Mouse (Mus musculus) heart, adult 9 months (tissue): ENCODE measurements around the gene Chac1.

Source experiments
- DNase-seq, 2 experiments: peaks; one replicate each; pipeline ENCODE4 v3.0.0; 2022; ENCODE audit warnings: low spot score in 2 of 2

Chac1 gene

DNA sequence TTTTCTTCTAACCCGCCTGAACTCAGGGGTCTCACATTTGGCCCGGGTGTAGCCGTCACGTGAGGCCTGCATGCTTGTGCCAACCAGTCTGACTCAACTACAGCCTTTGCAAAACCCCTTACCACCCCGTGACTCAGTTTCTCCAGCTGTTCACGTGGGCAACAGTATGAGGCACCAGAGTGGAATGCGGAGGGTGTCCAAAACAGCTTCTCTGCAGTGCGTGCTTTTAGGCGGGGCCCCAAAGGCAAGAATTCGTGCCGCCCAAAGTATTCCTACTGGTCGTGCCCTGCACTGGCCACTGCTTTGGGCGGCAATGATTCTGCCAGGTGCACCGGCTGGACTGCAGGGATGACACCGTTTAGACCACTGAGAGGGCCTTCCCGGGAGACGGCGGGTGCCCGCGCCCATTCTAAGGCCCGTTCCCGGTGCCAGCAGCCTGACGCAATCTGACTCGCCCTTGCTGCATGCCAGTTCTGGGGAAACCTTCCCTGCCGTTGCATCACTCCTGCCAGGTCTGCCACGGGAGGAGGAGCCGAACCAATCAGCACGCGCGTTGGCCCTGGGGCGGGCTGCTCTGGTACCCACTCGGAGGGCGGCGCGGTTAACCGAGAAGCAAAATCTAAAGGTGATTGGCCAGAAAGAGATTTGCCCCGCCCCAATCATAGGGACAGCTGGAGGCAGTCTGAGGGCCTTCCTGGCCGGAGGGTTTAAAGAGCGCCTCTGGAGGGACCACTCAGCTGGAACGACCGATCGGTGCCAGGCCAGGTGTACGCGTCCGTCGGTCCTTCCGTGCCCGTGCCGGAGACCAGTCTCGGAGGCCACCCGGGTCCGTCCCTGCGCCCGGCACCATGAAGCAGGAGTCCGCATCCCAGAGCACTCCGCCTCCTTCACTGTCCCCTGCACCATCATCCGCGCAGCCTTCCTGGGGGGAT, at the start of gene Chac1:
Gene Chac1 (plus strand): TSS at position 675 of the 932 bp plus-strand sequence.
- peak; percentile 80 to 82 for DNase-seq

DNA sequence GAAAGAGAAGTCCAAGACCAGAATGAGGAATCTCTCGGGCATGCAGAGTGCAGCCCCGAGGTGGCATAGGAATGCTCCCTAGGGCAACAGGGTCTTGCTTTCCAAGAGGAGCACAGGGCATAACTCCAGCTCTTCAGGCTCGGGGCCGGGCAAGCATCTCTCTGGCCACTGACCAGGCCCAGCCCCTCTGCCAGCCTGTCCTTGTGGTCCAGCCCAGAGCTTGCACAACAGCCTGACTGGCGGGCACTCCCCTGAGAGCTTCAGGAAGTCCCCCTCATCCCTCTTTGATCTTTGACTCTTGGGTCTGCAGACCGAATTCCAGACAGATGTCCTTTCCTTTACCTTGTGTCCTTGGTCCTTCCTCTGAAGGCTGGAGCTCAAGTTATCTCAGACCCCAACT, 48.2 kb upstream of the Chac1 start:
- DNase-seq: no peak

DNA sequence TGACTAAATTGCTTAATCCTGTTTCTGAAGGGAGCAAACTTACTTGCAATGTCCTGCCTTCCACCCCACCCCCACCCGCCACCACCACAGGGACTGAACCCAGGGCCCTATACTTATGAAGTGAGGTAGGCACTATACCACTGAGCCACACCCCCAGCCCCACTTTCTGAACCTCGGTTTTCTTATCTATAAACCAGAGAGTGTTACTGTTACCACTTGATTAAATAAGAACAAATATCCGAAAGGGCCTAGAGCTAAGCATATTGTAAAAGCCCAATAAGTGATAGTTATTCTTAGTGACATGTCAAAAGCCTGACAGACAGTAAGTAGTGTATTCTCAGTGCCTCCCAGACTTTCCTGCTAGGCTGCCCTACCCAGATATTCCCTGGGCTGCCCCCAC, 46.6 kb upstream of the Chac1 start:
- no peak for DNase-seq

DNA sequence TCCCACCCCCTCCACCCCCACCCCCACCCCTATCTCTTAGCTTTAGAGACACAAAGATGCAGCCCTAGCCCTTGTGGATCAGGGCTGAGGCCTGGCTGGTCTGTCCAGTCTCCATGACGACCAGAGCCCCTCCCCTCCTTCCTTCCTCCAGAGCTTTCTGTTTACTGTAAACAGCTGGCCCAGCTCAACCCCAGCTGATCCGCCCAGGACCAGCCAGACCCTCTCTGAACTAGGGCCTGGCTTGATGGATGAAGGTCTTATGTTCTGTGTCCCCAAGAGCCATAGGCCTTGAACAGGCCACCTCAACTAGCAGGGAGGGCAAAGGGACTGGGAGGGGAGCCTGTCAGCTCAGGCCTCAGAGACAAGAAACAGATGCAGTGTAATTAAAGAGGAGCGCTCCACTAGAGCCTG, 46.2 kb upstream of the Chac1 start:
- peak in 1 of 2 experiments; percentile 73 for DNase-seq

DNA sequence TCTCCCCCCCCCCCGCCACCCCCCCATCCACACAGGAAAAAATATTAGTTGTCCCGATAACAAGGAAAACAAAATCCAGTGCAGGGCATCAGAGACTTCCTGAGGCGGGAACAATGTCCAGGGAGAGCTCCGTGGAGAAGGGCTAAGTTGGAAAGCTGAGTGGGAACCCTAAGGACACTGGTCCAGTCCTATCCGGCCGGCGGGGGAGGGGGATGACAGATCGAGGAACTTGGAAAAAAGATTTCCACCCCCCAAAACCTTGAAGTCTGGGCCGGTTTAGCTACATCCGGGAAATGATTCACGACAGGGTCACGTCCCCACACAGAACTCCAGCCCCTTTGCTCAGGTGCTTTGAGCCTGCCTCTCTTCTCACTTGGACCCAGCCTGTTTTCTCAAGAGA, 39.5 kb upstream of the Chac1 start:
- DNase-seq: peak; percentile 53 to 71

DNA sequence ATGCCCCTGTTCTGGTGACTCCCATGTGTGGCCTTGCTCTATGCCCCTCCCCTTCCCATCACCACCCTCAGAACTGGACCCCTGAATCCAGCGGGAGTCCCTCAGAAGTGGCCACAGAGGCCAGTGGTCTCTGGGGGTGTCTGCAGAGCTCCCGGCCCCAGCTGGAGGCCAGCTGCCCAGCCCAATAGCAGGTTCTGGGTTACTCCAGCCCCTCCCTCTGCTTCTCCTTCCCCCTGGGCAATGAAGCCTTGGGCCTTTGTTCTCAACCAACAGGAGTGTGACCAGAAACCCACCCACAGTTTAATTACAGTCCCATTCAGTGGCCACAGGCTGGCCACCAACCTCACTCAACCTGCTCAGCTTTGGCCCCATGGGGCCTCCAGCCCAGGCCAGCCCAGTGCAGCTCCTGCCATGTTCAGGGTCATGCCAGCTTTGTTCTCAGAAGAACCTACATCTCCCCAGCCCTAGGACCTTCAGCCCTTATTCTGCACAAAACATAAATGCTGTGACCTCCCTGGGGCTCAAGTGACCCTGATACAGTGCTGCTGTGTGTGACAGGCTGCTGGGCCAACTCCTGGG, 38.6 kb upstream of the Chac1 start:
- no peak for DNase-seq

DNA sequence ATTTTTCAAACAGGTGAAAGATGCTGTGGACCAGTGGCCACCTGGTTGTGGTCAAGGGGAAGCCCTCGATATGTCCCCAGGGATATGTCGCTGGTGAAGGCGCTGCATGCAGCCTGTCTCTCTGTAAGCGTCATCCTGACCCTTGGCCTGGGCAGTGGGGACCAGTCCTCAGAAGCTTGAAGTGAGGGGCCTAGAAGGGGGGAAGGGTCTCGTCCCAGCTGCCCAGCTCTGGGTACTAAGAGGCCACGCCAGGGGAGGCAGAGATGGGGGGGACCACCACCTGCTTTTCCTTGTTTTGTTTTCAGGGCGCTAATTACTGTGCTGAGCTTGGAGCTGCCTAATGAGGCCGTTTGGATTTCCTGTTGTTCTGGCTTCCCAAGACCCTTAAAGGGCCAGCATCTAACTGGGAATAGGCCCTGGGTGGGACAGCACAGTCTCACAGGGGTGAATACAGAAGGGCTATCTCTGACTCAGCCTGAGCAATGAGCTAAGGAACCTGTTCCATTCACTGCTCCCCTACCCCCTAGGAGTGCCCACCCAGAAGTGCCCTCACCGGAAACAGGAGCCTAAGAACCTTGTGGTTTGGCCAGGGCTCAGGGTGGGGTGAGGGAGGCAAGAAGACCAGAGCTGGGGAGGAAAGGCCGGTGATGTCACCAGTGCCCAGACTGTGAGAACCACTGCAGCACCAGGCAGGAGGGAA, 37.1 kb upstream of the Chac1 start:
- DNase-seq: no peak

DNA sequence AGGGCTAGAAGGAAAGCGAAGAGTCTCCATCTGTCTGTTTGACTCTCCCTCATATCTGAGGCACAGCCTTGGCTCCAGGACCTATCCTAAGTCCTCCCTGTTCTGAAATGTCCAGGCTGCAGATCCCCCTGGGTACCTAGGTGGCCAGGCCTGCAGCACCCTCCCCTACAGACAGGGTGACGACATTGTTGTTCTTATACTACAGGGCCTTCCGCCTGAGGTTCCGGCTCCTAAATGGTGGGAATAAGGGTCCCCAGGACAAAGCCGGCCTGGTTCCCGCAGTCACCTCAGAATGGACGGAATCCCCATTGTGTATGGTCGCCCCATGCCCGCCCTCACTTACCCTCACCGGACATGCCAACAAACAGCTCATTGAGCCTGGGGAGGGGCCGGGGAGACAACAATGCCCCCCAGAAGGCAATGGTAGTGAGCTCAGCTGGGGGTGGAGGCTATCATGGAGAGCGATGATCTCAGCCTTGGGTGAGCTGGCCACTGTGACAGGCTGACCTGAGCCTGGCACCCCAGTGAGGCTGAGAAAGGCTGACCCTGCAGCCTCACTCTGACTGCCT, 36.2 kb upstream of the Chac1 start:
- no peak for DNase-seq

DNA sequence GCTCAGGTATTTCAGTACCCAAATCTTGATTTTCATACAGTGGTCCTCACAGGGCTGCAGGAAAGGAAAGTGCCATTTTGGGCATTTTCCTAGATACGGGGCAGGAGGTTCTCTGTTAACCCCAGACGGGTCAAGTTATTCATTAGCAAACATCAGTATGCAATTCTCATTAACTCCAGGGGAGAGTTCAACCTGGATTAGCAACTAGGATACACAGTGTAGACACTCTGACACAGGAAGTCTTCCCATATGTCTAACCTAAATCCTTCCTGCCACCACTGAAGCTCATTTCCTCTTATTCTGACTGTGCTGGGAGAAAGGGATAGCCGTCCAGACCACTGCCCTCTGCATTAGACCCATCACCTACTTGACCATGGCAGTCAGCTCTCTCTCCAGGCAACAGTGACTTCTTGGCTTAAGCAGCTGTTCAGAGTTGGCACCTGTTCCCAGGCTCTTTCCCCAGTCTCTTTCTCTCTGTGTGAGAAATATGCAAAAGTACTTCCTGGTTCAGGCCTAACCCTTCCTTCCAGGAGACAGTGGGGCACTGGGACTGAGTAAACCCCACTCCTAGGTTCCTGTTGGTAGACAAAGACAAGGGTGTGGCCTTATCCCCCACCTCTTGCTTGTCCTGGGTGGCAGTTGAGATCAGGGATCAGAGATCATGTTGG, 32.9 kb upstream of the Chac1 start:
- DNase-seq: no peak

DNA sequence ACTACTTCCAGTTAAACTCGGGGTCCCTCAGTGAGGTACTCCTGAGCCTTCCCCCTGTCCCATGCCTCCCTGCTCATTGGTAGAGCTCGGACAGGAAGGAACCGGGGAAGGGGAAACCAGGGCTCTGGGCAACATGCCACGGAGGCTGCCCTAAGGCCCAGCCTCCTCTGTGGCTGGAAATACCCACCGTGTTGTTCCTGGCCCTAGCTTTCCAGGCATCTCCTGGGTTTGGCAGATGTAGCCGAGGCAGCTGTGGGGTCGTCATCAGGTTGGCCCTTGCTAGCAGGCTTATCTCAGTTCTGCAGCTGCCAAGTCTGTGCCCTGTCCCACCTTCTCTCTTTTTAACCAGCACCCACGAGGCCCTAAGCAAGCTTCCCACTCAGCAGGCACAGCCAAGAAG, 30.5 kb upstream of the Chac1 start:
- DNase-seq: no peak

DNA sequence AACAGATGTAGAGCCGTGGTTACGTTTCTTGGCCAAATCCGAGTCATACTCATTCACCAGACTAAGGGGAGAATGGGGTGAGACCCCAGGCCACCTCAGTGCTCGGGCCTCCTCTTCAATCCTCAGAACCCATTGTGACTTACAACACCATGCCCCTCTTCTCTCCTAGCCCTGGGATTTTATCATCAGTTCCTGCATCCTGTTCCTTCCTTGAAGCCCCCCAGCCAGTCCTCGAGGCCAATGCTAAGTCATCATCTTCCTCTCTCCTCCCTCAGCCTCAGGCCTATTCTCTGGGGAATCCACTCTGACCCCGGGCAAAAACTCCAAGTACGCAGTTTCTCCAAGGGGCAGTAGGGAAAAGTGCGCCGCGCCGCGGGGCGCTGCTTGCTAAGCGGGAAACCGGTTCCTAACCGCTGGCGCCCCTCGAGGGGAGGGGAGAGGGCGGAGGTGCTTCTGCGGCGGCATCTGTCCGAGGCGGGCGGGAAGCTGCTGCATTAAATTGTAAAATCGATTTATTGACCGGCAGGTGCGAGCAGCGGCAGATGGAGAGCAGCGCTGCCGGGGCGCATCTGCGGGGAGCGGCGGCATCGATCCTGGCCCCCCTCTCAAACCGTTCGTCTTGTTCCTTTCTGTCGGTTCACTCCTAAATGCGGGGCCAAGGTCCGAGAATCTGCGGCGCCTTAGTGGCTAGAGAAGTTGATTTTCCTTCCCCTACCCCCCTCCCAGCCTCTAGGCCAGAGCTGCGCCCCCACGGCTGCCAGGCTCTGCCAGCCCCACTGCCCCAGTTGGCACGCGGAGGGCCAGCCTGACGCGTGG, 29.1 kb upstream of the Chac1 start:
- no peak for DNase-seq

DNA sequence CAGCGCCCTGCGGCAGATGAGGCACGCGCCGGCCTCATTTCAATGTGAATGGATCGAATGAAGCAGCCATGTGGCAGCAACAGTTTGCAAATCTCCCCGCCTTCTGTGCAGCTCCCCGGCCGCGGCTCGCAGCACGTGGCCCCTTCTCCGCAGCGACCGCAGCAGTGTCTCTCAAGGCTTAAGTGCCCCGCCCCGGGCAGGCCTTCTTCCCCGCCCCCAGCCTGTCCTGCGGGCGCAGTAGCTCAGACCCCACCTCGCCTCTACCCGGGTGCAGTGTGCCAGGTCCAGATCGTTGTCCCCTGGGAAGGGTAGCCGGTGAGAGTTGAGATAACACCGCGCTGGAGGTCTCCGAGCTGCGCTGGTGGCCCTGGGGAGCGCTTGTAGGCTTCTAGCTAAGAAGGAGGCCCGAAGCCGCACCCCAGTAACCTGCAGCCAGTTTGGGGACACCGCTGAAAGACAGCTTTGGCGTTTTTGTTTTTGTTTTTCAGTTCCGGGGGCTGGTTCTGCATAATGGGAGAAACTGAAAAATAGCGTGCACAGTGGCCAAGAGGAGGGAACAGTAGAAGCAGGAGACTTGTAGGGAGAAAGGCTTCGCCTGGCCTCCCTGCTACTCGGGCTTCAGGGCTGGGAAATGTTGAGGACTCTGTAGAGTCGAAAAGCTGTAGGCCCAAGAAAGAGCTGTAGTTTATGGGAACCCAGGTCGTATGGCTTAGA, 28.3 kb upstream of the Chac1 start:
- no peak for DNase-seq

DNA sequence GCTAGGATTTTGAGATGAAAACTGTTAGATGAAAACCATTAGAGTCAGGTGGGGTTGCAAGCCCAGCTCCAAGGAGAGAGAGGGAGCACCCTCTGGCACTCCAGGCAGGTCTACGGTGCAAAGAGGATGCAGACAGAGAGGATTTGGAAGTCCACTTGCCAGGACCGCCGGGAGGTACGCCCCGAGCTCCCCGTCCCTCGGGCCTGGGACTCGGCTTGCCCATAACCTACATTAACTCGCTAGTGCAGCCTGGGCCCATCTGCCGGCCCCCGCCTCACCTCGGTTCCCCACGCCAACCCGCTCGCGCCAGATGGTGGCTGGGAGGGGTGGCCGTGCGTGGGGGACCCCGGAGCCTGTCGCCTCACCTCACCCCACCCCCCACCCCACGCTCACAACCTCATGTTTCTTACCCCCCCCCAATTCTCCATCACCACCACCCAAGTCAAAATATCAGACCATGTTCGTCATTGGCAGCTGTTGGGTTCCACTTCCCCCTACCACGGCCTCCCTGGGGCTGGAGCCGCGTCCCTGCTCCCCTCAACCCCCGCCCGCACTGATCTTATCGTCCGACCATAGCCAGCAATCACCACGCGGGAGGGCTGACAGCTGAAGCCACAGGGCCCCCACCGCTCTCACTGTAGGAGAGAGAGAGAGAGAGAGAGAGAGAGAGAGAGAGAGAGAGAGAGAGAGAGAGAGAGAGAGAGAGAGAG, 27.0 kb upstream of the Chac1 start:
- no peak for DNase-seq

DNA sequence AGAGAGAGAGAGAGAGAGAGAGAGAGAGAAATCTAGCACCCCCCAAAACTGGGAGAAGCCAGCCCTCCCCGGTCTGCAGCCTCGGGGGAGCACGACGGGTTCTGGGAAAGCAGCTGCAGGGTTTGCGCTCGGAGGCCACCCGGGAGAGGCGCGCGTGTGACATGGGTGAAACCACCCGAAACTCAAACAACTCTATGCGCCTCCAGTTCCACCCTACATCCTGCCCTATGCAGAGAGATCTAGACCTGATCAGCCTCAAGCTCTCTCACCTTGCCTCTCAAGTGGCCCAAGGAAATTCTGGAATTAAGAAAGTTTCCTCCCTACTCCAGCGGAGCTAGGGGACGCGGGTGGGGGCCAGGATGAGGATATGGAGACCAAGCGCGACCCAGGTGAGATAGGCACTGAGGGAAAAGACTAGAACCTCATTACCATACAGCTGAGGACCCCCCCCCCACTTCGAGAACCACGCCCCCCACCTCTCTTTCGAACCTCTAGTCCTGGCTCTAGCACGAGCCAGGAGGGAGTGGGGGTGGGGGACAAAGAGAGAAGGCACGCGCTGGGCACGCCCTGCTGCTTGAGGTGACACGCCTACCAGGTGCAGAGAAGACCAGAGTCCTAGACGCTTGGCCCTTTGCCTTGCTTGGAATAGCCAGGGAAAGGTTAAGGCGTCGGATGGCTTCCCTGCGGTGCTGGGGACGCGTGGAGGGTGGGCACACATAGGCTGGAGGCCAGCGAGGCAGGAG, 26.3 kb upstream of the Chac1 start:
- no peak for DNase-seq

DNA sequence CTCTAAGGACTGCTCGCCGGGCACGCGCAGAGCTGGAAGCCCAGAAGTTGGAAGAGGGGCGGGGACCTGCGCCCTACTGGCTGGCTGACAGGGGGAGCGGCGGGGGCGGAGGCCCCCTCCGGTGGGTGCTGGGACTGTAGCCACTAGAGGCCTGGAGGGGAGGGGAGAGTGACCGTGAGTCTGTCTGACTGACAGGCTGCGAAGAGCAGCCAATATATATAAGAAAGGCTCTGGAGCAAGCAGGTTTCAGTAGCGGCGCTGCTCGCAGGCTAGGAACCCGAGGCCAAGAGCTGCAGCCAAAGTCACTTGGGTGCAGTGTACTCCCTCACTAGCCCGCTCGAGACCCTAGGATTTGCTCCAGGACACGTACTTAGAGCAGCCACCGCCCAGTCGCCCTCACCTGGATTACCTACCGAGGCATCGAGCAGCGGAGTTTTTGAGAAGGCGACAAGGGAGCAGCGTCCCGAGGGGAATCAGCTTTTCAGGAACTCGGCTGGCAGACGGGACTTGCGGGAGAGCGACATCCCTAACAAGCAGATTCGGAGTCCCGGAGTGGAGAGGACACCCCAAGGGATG, 25.4 kb upstream of the Chac1 start, which contains the start of gene Dll4:
Gene Dll4 (plus strand): TSS at position 217 of the 576 bp plus-strand sequence.
- peak; percentile 76 to 90 for DNase-seq

DNA sequence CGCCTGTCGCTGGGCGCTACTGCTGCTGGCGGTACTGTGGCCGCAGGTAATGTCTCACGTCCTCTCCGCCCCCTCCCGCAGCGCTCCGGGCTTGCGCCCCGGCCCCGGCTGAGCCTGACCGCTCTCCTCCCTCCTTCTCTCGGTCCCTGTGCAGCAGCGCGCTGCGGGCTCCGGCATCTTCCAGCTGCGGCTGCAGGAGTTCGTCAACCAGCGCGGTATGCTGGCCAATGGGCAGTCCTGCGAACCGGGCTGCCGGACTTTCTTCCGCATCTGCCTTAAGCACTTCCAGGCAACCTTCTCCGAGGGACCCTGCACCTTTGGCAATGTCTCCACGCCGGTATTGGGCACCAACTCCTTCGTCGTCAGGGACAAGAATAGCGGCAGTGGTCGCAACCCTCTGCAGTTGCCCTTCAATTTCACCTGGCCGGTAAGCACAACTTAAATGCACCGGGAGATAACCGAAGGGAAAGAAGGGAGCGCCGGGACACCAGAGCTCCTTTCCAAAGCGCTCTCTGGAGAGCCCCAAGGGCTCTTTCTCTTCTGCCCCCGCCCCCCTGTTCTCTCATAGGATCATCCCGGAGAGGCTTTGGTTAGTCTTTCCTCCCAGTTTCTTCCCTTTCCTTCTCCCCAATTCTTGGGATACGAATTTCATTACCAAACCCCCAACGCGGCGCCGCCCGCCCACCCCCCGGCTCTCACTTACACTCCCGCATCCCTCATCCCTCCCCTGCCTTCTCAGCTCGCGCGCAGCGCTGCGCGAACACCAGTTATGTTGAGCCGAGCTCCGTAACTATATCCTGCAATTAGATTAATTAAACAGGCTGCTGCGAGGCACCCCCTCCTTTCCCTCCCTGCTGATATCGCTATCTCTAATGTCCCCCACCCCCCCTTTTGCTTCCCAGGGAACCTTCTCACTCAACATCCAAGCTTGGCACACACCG, 24.6 kb upstream of the Chac1 start:
- no peak for DNase-seq

DNA sequence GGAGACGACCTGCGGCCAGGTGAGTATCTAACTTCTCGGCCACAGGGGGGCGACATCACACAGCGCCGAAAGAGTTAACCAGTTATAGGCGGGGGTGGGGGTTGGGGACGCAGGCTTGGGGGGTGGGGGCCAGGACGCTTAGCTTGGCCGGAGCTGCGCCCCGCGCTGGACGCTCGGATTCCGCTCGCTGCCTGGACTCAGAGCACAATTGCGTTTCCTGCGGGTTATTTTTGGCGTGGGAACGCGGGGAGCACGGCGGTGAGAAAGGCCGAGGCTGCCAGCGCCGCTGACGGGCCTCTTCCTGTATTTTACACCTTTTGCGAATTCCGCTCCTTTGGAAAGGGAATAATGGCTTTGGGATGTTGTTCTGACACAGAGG, 23.9 kb upstream of the Chac1 start:
- peak; percentile 82 to 85 for DNase-seq
